Mouse (Mus musculus) retina, adult 2 months (tissue): ENCODE measurements at regions not wholly inside any gene's neighbourhood (a gene's known extent, or its start where the extent isn't known, plus 50 kb on each side); places are given as distances from the start of the nearest gene placed in this dataset.

Source experiments
- DNase-seq: peaks from one replicate; pipeline ENCODE4 v3.0.0-alpha.2; 2012; ENCODE audit warnings: low read depth, low spot score

DNA sequence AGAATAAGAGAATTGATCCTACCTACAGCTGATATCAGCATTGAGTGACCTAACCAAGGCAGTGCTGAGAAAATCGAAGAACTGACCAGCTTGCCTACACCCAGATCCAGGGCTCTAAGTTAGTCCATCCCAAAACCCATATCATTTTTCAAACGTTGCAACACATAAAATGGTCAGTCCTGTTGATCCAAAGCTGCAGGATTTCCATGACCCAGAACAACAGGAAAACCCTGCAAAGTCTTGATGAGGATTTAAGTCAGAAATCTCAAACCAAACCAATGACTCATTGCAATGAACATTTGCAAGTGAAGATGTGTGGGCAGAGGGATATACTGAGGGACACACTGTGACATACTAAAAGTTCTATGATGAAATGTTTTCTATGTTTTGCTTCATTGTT is 53.5 kb upstream of the Trabd2b start:
- DNase-seq, result no peak
